14 mouse cellular contexts compared by ENCODE assay signal in the genomic region with DNA sequence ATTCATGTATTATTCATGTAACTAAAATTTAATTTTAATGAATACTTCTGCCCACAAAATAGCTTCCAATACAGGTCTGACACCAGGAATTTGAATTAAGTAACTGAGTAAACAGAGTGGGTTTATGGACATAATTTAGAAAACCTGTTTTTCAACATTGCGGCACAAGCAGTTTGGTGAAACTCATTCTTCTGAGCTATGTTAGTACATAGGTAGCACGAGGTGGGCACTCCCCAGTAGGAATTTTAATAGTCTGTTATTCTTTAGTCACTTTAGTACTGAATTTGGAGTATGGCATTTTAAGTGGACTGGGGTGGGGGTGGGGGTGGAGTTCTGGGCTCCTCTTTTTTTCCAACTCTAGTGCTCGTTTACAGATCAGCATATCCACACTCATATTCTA.
"Had no signal": no experiment of that assay in that cellular context is flagged by ENCODE, and none has a peak within 500 bp of the region (broad histone marks: within the 10 kb centered on the region; RNA-seq: fewer than 3 reads in every experiment).

No protein-coding gene starts in this region.

- H3K36me3 ChIP-seq: limb, embryonic 12.5 days; liver, embryonic 13.5 days; midbrain, embryonic 15.5 days; neural tube, embryonic 12.5 days had no signal

- H3K9me3 ChIP-seq: limb, embryonic 12.5 days; liver, embryonic 13.5 days; megakaryocyte, embryonic 14.5 days; midbrain, embryonic 15.5 days; neural tube, embryonic 12.5 days had no signal

- DNase-seq: kidney, adult 11 months; kidney, postnatal 36 days; layer of hippocampus, adult 9-11 months; liver; liver, embryonic 13.5 days; liver, postnatal 0 days; thymus, postnatal 36 days had no signal

- ATAC-seq: hindbrain, postnatal 0 days; liver, postnatal 0 days; midbrain, embryonic 15.5 days had no signal

- H3K4me3 ChIP-seq: limb, embryonic 12.5 days; liver, embryonic 13.5 days; megakaryocyte, embryonic 14.5 days; midbrain, embryonic 15.5 days; neural tube, embryonic 12.5 days had no signal

- H3K4me1 ChIP-seq: limb, embryonic 12.5 days; liver, embryonic 13.5 days; megakaryocyte, embryonic 14.5 days; midbrain, embryonic 15.5 days; neural tube, embryonic 12.5 days had no signal

- H3K27ac ChIP-seq: hindbrain, postnatal 0 days; limb, embryonic 12.5 days; liver, embryonic 13.5 days; macrophage; midbrain, embryonic 15.5 days; neural tube, embryonic 12.5 days had no signal

- H3K9ac ChIP-seq: limb, embryonic 12.5 days; liver, embryonic 13.5 days; liver, postnatal 0 days; midbrain, embryonic 15.5 days; neural tube, embryonic 12.5 days had no signal

- H3K27me3 ChIP-seq: limb, embryonic 12.5 days; liver, embryonic 13.5 days; megakaryocyte, embryonic 14.5 days; midbrain, embryonic 15.5 days; neural tube, embryonic 12.5 days had no signal

- H3K4me2 ChIP-seq: limb, embryonic 12.5 days; liver, embryonic 13.5 days; midbrain, embryonic 11.5 days; midbrain, embryonic 15.5 days; neural tube, embryonic 12.5 days had no signal
